Comparison of ENCODE assay signal across 8 mouse cellular contexts in genomic region chr17:35776811-35777609, GRCm38 (mm10). TPM values are rescaled to one million over a fixed set of nuclear protein-coding genes. Genes with fewer than 3 reads are reported as not detected.
DNase-seq lines count a peak whose midpoint lies in the region; TF ChIP-seq lines count a peak whose summit lies in the region.

No protein-coding gene starts in this region.

- 5% methylated on average over 13 of the region's 13 CpGs for WGBS in lung, adult 2 months

- H3K4me3 ChIP-seq in lung, adult 2 months (replicated peaks; ENCODE audit: extremely low read depth, low read depth, low read length) = no peak overlapping the region

- intact Hi-C loops in heart, postnatal 14 days (cut with DNase I) = no loop called here

- H3K4me1 ChIP-seq in lung, adult 2 months (ENCODE audit: control insufficient read depth, insufficient read depth, low read length) = peaks cover 19% of the 10 kb centered on the region

- no peak for TF ChIP-seq CTCF in lung, adult 2 months (IDR thresholded peaks at IDR 0.05; ENCODE audit: insufficient read depth, low read length)

- DNase-seq in MN1 (ENCODE audit: low spot score) = peak; percentile 96
- DNase-seq in cerebellum, adult 11 months = peak; percentile 82
- peak; percentile 35 for DNase-seq in forelimb bud, embryonic 11.5 days (ENCODE audit: low read depth, low spot score)
- DNase-seq in heart, postnatal 14 days = peak; percentile 84 to 88
- peak; percentile 86 for DNase-seq in layer of hippocampus, adult 11-12 months (ENCODE audit: low spot score)
- DNase-seq in lung, adult 2 months = peak; percentile 78
- DNase-seq in right cerebral cortex, adult 2 months (ENCODE audit: low spot score in 2 of 2) = peak; percentile 80 to 86
- no peak for DNase-seq in thymus, postnatal 4 days

- no peak for TF ChIP-seq POLR2A in lung, adult 2 months (IDR thresholded peaks at IDR 0.05; ENCODE audit: borderline replicate concordance, extremely low read depth, low read depth, low read length)

RNA-seq across cellular contexts. Expression of gene Ier3, which starts 44.5 kb away (rescaled TPM):
- 10 to 100 TPM; 23.9 to 27.8 TPM for total RNA-seq in heart, postnatal 14 days (2021)
- 133 TPM in 2 replicates for polyA plus RNA-seq in lung, adult 2 months (2012; rRNA removed)

RNA-seq across cellular contexts. Expression of gene Flot1, which starts 46.0 kb away (rescaled TPM):
- 100 to 1,000 TPM; 108 to 111 TPM for total RNA-seq in heart, postnatal 14 days (2021)
- 81.9 and 89.7 TPM in 2 replicates for polyA plus RNA-seq in lung, adult 2 months (2012; rRNA removed)
